Mouse (Mus musculus) testis, postnatal 14 days (tissue): ENCODE measurements at regions not wholly inside any gene's neighbourhood (a gene's known extent, or its start where the extent isn't known, plus 50 kb on each side); places are given as distances from the start of the nearest gene placed in this dataset.

ENCODE experiments used
- DNase-seq: peaks from one replicate; pipeline ENCODE4 v3.0.0; 2021; ENCODE audit warnings: low spot score

DNA sequence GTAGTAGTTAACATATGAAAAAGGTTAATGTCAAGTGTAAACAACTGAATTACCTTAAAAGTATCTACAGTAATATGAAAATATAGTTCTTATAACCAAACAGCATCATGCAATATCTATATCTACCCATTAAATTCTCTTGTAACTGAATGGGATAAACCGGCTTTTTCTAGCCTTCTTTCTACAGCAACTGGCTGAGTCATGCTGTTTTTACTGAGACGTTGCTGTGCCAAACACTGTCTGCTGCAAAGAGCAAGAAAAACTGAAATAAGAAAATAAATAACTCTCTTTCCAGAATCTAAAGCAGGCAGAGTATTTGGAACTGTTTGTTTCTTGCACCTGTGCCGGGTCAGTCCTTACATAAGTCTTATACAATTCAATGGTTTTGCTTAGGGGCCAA is 74.0 kb downstream of the Nxf2 start:
- no peak for DNase-seq

DNA sequence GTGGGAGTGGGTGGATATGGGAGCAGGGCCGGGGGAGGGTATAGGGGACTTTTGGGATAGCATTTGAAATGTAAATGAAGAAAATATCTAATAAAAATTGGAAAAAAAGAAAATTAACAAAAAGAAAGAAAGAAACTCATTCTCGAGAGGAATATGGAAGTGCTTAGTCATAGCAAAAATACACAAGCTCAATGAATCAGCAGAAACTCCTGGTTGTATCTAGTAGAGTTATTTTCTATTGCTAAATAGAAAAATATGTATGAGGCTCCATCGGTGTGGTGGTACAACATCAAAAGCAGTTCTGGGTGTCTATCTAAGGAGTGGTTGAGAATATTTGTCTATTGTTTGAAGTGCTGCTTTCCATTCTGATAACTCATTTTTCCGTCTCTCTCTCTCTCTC is 74.9 kb downstream of the Nxf2 start:
- no peak for DNase-seq

DNA sequence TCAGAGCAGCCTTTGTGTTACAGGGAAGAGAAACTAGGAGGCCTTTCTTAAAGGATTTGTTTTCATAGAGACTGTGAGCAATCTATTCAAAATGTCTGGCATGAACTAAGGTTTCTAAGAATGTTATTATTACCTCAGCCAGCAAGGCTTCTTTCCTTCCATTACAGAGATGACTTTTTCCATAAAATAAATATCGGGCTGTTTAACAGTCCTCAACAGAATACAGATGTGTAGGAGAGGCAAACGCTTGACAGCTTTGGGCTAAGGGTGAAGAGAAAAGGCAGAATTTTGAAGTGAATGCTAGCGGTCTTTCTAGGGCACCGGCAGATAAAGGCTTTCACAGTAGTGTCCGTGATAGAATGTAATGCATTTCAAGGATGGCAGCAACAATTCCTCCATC is 73.3 kb upstream of the Armcx2 start:
- no peak for DNase-seq

DNA sequence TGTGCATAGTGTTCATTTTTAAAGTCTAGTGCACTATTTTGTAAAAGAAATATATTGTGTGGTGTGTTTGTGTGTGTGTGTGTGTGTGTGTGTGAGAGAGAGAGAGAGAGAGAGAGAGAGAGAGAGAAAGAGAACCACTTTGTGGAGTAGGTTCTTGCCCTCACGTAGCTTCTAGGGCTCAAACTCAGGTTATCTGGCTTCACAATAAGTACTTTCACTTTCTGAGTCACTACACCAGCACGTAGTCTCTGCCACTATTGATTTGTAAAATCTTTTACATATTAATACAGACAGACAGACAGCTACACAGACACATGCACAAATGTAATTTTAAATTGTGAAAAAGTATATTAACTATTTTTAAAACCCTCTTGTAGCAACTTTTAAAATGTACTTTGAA is 70.9 kb upstream of the Armcx2 start:
- DNase-seq: no peak

DNA sequence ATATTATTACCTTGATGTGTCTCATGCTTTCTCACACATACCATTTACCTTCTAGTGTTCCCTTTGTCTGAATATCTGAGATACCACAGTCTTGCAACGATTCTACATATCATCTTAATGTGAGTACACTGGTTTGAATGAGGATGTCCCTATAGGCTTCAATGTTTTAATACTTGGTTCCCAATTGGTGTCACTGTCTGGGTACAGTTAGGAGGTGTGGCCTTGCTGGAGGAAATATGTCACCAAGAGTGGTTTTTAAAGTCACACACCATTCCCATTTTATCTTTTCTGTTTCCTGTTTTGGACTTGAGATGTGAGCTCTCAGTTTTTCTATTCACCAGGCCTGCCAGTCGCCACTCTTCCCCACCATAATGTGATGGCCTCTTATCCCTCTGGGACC is 69.8 kb upstream of the Armcx2 start:
- no peak for DNase-seq

DNA sequence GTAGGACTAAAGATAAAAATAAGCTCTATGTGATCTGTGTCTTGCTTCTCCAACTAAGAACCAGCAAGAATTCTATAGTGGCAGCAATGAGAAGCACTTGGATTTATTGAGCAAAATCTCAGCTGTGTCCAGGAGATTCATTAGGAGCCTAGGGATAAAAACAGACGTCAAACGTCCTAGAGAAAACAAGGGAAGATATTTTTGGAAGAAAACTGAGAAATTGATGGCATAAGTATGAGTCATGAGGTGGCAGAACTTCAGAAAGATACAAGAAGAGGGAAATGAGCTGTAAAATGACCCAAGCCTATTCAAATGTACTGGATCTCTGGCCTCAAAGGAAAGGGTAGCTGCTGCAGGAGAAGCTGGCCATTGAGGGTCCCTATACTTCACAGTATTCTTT is 65.7 kb upstream of the Armcx2 start:
- DNase-seq: no peak

DNA sequence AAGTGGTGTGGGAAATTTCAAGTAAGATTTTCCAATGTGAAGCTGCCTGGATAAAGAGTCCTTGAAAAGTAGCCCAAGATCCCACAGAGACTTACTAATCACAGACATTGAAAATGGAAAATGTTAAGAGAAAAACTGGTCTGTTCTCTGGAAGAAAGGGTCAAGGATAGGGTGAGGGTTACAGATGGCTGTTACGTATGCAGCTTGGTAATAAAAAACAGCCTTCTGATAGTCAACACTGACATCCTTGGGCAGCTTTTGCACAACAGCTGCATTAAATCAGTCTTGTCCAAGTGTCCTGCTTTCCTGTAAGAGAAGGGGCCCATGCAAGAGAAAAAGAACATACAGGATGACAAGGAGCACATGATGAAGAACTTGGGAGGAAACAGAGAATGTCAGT is 64.6 kb upstream of the Armcx2 start:
- DNase-seq: peak; percentile 4

DNA sequence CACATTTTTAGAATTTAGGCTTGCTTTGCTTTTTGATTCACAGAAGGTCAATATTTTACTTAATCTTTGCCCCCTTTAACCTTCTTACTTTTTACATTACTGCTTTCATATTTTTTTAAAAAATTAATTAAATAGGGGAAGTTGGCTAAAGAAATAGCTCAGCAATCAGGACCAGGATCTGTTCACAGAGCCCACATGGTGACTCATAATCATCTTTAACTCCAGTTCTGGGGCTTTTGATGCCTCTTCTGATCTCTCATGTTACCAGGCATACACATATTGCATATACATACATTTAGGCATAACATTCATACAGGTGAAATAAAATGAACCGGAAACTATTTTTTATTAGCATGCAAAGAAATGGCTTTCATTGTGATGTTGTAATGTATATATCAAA is 52.6 kb upstream of the Armcx2 start:
- DNase-seq: no peak
